Mouse (Mus musculus) heart, embryonic 16.5 days (tissue): ENCODE data around the gene Sgms1. TPM values are rescaled to one million over a fixed set of nuclear protein-coding genes. Genes with fewer than 3 reads are reported as not detected.
A peak's percentile ranks its signal among the peaks of the same experiment; 100 is the strongest.

Experiments
- ATAC-seq: fragments of 200-750 bp; cut with Nextera tagmentation; replicated peaks from 2 replicates; pipeline ENCODE4 v1.8.0; 2017; ENCODE audit warnings: moderate number of reproducible peaks; ENCODE audit not compliant: insufficient read depth, low FRiP score; ENCODE audit errors: extremely low read depth
- H3K27ac ChIP-seq: fragments of 300-500 bp; sonication (generic); 2 replicates; pipeline ENCODE4 v1.5.1; 2014; ENCODE audit warnings: mild to moderate bottlenecking, low read length, control low read depth, moderate library complexity
- H3K27me3 ChIP-seq: fragments of 300-500 bp; sonication (generic); 2 replicates; pipeline ENCODE4 v1.6.1; 2014; ENCODE audit warnings: low read length, mixed read lengths; ENCODE audit not compliant: control insufficient read depth, insufficient read depth
- H3K36me3 ChIP-seq: fragments of 300-500 bp; sonication (generic); 2 replicates; pipeline ENCODE4 v1.6.1; 2014; ENCODE audit not compliant: control insufficient read depth, insufficient read depth
- H3K4me1 ChIP-seq: fragments of 300-500 bp; sonication (generic); 2 replicates; pipeline ENCODE4 v1.6.1; 2014; ENCODE audit warnings: low read length, mixed read lengths; ENCODE audit not compliant: control insufficient read depth, insufficient read depth
- H3K4me2 ChIP-seq: fragments of 300-500 bp; sonication (generic); 2 replicates; pipeline ENCODE4 v1.6.1; 2014; ENCODE audit warnings: low read depth, mild to moderate bottlenecking, control low read depth, low read length
- H3K4me3 ChIP-seq: fragments of 300-500 bp; sonication (generic); 2 replicates; pipeline ENCODE4 v1.5.1; 2014; ENCODE audit warnings: mild to moderate bottlenecking, control low read depth, low read length
- H3K9ac ChIP-seq: fragments of 300-500 bp; sonication (generic); 2 replicates; pipeline ENCODE4 v1.6.1; 2014; ENCODE audit warnings: low read length, control low read depth
- H3K9me3 ChIP-seq: fragments of 300-500 bp; sonication (generic); replicated peaks from 2 replicates; pipeline ENCODE4 v1.6.1; 2016; ENCODE audit warnings: low read length; ENCODE audit not compliant: control insufficient read depth
- WGBS: fragments of 180-500 bp; shearing (Covaris S2); extraction: QIAGEN DNeasy Blood & Tissue Kit; methylation state at CpG from one replicate; pipeline ENCODE4 v1.1.7; 2014; 5-methylcytosine and 5-hydroxymethylcytosine counted together
- polyA plus RNA-seq: library from polyadenylated mRNA; unstranded; fragments of >200 nt; fragmentation: Nextera tagmentation; extraction: Ambion mirVana; gene quantifications from 2 replicates; pipeline ENCODE4 v1.2.1, GENCODE M21; 2015

Sgms1 gene
- polyA plus RNA-seq, 1 experiment from 2014 or later = 40.1 TPM

- Histone ChIP-seq H3K4me3 (no peak overlapping the region), H3K9me3 (no peaks in the 10 kb centered on the region), H3K36me3 (no peaks in the 10 kb centered on the region), H3K27ac (no peak overlapping the region), H3K27me3 (no peaks in the 10 kb centered on the region), H3K4me1 (peaks cover 16% of the 10 kb centered on the region), H3K4me2 (no peak overlapping the region), H3K9ac (no peak overlapping the region)
- 79% methylated on average over 12 of the region's 12 CpGs for WGBS
- ATAC-seq = no peak
Measured at GRCm38 (mm10) chr19:32202131-32203114, 187.1 kb downstream of the Sgms1 start.

GRCm38 (mm10) chr19:32199861-32200574, 189.5 kb downstream of the Sgms1 start:
- Histone ChIP-seq H3K36me3 (no peaks in the 10 kb centered on the region), H3K9ac (no peak overlapping the region), H3K27me3 (no peaks in the 10 kb centered on the region), H3K9me3 (no peaks in the 10 kb centered on the region), H3K4me1 (peaks cover 33% of the 10 kb centered on the region), H3K4me2 (no peak overlapping the region), H3K4me3 (no peak overlapping the region), H3K27ac (0 out of 2 replicates have a peak overlapping the region, but pooled peaks have one; percentile 12)
- ATAC-seq = no peak
- WGBS = 53% methylated on average over 4 of the region's 4 CpGs

- H3K27me3 ChIP-seq = no peaks in the 10 kb centered on the region
- WGBS = 87% methylated on average over 5 of the region's 5 CpGs
- H3K4me3 ChIP-seq = no peak overlapping the region
- no peak overlapping the region for H3K4me2 ChIP-seq
- H3K9ac ChIP-seq = no peak overlapping the region
- ATAC-seq = no peak
- H3K9me3 ChIP-seq = no peaks in the 10 kb centered on the region
- peaks cover 40% of the 10 kb centered on the region for H3K4me1 ChIP-seq
- H3K27ac ChIP-seq = no peak overlapping the region
- no peaks in the 10 kb centered on the region for H3K36me3 ChIP-seq
Measured at GRCm38 (mm10) chr19:32199133-32199532, 190.4 kb downstream of the Sgms1 start.

- no peak for ATAC-seq
- H3K4me3 ChIP-seq = no peak overlapping the region
- H3K4me2 ChIP-seq = no peak overlapping the region
- 95% methylated on average over 7 of the region's 7 CpGs for WGBS
- no peaks in the 10 kb centered on the region for H3K36me3 ChIP-seq
- H3K27ac ChIP-seq = no peak overlapping the region
- peaks cover 40% of the 10 kb centered on the region for H3K4me1 ChIP-seq
- H3K9me3 ChIP-seq = no peaks in the 10 kb centered on the region
- no peaks in the 10 kb centered on the region for H3K27me3 ChIP-seq
- no peak overlapping the region for H3K9ac ChIP-seq
Measured at GRCm38 (mm10) chr19:32198494-32199106, 190.9 kb downstream of the Sgms1 start.

GRCm38 (mm10) chr19:32196976-32197819, 192.3 kb downstream of the Sgms1 start:
- H3K9ac ChIP-seq = no peak overlapping the region
- H3K4me2 ChIP-seq = no peak overlapping the region
- no peaks in the 10 kb centered on the region for H3K36me3 ChIP-seq
- 45% methylated on average over 15 of the region's 15 CpGs for WGBS
- H3K9me3 ChIP-seq = no peaks in the 10 kb centered on the region
- peak overlapping the region; percentile 76 for H3K27ac ChIP-seq
- H3K4me3 ChIP-seq = no peak overlapping the region
- no peak; the same call in 1 of the 2 replicates for ATAC-seq
- H3K4me1 ChIP-seq = peaks cover 41% of the 10 kb centered on the region
- no peaks in the 10 kb centered on the region for H3K27me3 ChIP-seq

- WGBS = 28% methylated on average over 5 of the region's 5 CpGs
- peak; percentile 43; the same call in 1 of the 2 replicates for ATAC-seq
- Histone ChIP-seq H3K9ac (no peak overlapping the region), H3K4me3 (no peak overlapping the region), H3K4me2 (peak overlapping the region; percentile 8; the same call in 1 of the 2 replicates), H3K4me1 (peaks cover 45% of the 10 kb centered on the region), H3K27ac (peak overlapping the region; percentile 76), H3K27me3 (no peaks in the 10 kb centered on the region), H3K36me3 (no peaks in the 10 kb centered on the region), H3K9me3 (no peaks in the 10 kb centered on the region)
Measured at GRCm38 (mm10) chr19:32196222-32196621, 193.3 kb downstream of the Sgms1 start.

GRCm38 (mm10) chr19:32194863-32195262, 194.7 kb downstream of the Sgms1 start:
- no peak for ATAC-seq
- Histone ChIP-seq H3K27me3 (no peaks in the 10 kb centered on the region), H3K9me3 (no peaks in the 10 kb centered on the region), H3K4me2 (no peak overlapping the region), H3K4me3 (no peak overlapping the region), H3K27ac (no peak overlapping the region), H3K4me1 (peaks cover 40% of the 10 kb centered on the region), H3K9ac (no peak overlapping the region), H3K36me3 (0 out of 2 replicates have a peak, but pooled peaks cover 2% of the 10 kb centered on the region)
- 12% methylated on average over 1 of the region's 1 CpGs for WGBS

GRCm38 (mm10) chr19:32194074-32194473, 195.4 kb downstream of the Sgms1 start:
- no peaks in the 10 kb centered on the region for H3K9me3 ChIP-seq
- peaks cover 42% of the 10 kb centered on the region for H3K4me1 ChIP-seq
- H3K4me2 ChIP-seq = no peak overlapping the region
- H3K9ac ChIP-seq = no peak overlapping the region
- H3K27ac ChIP-seq = no peak overlapping the region
- H3K36me3 ChIP-seq = 0 out of 2 replicates have a peak, but pooled peaks cover 2% of the 10 kb centered on the region
- H3K27me3 ChIP-seq = no peaks in the 10 kb centered on the region
- no peak overlapping the region for H3K4me3 ChIP-seq
- ATAC-seq = no peak
- WGBS = 89% methylated on average over 3 of the region's 3 CpGs
